Mouse (Mus musculus) liver, embryonic 12.5 days (tissue): ENCODE data around the gene Il24. TPM values are rescaled to one million over a fixed set of nuclear protein-coding genes. Genes with fewer than 3 reads are reported as not detected.

Source experiments
- ATAC-seq: fragments of 200-750 bp; cut with Nextera tagmentation; 2 replicates; pipeline ENCODE4 v1.8.0; 2017; ENCODE audit warnings: moderate number of reproducible peaks, mild to moderate bottlenecking, moderate library complexity
- H3K27ac ChIP-seq: fragments of 300-500 bp; sonication (generic); 2 replicates; pipeline ENCODE4 v1.5.1; 2016; ENCODE audit warnings: mild to moderate bottlenecking
- H3K27me3 ChIP-seq: fragments of 300-500 bp; sonication (generic); replicated peaks from 2 replicates; pipeline ENCODE4 v1.6.1; 2016; ENCODE audit warnings: mild to moderate bottlenecking, moderate library complexity
- H3K36me3 ChIP-seq: fragments of 300-500 bp; sonication (generic); 2 replicates; pipeline ENCODE4 v1.6.1; 2016; ENCODE audit warnings: mild to moderate bottlenecking, moderate library complexity
- H3K4me1 ChIP-seq: fragments of 300-500 bp; sonication (generic); 2 replicates; pipeline ENCODE4 v1.6.1; 2016
- H3K4me2 ChIP-seq: fragments of 300-500 bp; sonication (generic); 2 replicates; pipeline ENCODE4 v1.6.1; 2016; ENCODE audit warnings: mild to moderate bottlenecking, moderate library complexity
- H3K4me3 ChIP-seq: fragments of 300-500 bp; sonication (generic); 2 replicates; pipeline ENCODE4 v1.5.1; 2016; ENCODE audit warnings: mild to moderate bottlenecking, moderate library complexity
- H3K9ac ChIP-seq: fragments of 300-500 bp; sonication (generic); 2 replicates; pipeline ENCODE4 v1.6.1; 2016; ENCODE audit warnings: mild to moderate bottlenecking, moderate library complexity
- H3K9me3 ChIP-seq: fragments of 300-500 bp; sonication (generic); replicated peaks from 2 replicates; pipeline ENCODE4 v1.6.1; 2016; ENCODE audit warnings: mild to moderate bottlenecking, moderate library complexity
- WGBS: fragments of 180-500 bp; shearing (Covaris S2); methylation state at CpG from one replicate; pipeline ENCODE4 v1.1.7; 2016; ENCODE audit not compliant: insufficient replicate concordance; 5-methylcytosine and 5-hydroxymethylcytosine counted together
- polyA plus RNA-seq: library from polyadenylated mRNA; unstranded; fragments of >200 nt; fragmentation: Nextera tagmentation; extraction: Ambion mirVana; gene quantifications from 2 replicates; pipeline ENCODE4 v1.2.1, GENCODE M21; 2016

Il24 gene
- polyA plus RNA-seq, 1 experiment from 2014 or later = not detected

DNA sequence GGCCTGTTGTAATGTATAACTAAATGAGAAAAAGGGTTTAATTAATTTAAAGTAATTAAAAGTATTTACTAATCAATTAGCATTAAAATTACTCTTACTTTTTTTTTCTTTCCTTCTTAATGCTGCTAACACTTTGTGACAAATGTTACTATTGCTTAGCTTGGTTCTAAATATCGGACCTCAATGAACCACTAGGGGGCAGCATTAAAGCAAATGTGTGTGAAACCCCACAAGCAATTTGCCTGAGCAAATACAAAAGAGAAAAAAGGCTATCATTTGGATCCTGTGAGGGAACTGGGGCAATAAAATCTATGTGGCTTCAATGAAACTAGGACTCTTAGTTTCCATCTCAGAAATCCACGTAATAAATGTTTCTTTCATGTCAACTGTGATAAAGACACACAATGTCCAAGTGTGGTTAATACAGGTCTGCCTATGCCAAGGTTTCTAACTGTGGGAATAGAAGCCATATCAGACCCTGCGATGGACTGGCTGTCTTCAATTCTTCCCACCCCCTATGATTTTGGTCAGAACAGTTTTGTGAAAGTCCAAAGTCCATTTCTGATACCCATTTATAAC lies 10.2 kb downstream of the Il24 start:
- H3K36me3 ChIP-seq = no peaks in the 10 kb centered on the region
- 14% methylated on average over 3 of the region's 3 CpGs for WGBS
- no peak for ATAC-seq
- H3K27me3 ChIP-seq = peaks cover 49% of the 10 kb centered on the region
- no peak overlapping the region for H3K4me2 ChIP-seq
- no peak overlapping the region for H3K4me3 ChIP-seq
- H3K9ac ChIP-seq = no peak overlapping the region
- no peak overlapping the region for H3K27ac ChIP-seq
- H3K9me3 ChIP-seq = no peaks in the 10 kb centered on the region
- H3K4me1 ChIP-seq = no peaks in the 10 kb centered on the region

DNA sequence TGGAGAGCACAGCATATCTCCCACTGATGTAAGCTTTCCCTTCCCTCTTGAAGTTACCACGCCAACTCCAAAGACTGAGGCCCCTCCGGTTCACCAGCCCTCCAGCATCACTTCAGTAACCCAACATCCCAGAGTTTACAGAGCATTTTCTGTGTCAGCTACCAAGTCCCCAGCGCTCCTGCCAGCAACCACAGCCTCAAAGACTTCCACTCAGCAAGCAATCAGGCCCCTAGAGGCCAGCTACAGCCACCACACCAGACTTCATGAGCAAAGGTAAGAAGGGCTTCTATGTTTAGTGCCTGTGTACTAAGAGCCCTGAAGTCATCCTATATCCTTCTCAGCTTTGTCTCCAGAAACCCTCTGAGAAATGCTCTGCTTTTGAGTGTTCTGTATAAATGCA lies 11.3 kb downstream of the Il24 start:
- no peak overlapping the region for H3K4me3 ChIP-seq
- ATAC-seq = no peak
- WGBS = 59% methylated on average over 3 of the region's 3 CpGs
- H3K4me2 ChIP-seq = no peak overlapping the region
- H3K9ac ChIP-seq = no peak overlapping the region
- peaks cover 49% of the 10 kb centered on the region for H3K27me3 ChIP-seq
- H3K4me1 ChIP-seq = no peaks in the 10 kb centered on the region
- H3K27ac ChIP-seq = no peak overlapping the region
- H3K36me3 ChIP-seq = no peaks in the 10 kb centered on the region
- H3K9me3 ChIP-seq = no peaks in the 10 kb centered on the region

DNA sequence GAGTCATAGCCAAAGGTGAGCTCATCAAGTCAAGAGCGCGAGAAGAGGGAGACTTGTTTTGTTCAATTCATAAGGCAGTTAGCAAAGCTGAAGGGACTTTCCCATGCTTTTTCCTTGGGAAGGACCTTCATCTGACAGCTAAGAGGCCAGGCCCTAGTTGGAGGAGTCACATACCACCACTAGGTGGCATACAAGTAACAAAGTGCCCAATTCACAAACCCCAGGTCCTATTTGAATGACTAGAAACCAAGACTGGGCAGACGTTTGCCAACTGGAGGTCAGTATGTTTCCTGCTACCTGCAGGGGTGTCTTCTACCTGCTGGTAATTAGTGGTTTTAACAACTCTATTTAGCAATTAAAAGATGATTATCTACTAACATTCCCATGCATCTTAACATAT lies 12.1 kb downstream of the Il24 start:
- Histone ChIP-seq H3K36me3 (no peaks in the 10 kb centered on the region), H3K27me3 (peaks cover 42% of the 10 kb centered on the region), H3K4me2 (no peak overlapping the region), H3K4me3 (no peak overlapping the region), H3K9me3 (no peaks in the 10 kb centered on the region), H3K27ac (no peak overlapping the region), H3K9ac (no peak overlapping the region), H3K4me1 (no peaks in the 10 kb centered on the region)
- 41% methylated on average over 3 of the region's 3 CpGs for WGBS
- no peak for ATAC-seq

DNA sequence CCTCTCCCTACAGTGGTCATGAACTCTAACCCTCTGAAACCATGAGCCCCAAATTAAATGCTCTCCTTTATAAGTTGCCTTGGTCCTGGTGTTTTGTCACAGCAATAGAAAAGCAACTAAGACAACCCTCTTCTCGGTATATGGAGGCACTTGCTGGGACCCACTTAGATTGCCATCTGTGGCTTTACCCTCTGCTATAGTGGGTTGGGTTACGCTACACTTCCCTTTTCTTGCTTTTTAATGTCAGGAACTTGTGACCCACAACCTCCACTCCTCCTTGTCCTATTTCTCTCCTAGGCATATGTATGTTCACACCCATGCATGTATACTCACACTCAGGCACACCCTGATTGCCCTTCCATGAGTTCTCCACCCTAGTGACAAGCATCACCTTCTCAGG lies 14.3 kb downstream of the Il24 start:
- no peak overlapping the region for H3K27ac ChIP-seq
- no peak for ATAC-seq
- WGBS = 23% methylated on average over 2 of the region's 2 CpGs

DNA sequence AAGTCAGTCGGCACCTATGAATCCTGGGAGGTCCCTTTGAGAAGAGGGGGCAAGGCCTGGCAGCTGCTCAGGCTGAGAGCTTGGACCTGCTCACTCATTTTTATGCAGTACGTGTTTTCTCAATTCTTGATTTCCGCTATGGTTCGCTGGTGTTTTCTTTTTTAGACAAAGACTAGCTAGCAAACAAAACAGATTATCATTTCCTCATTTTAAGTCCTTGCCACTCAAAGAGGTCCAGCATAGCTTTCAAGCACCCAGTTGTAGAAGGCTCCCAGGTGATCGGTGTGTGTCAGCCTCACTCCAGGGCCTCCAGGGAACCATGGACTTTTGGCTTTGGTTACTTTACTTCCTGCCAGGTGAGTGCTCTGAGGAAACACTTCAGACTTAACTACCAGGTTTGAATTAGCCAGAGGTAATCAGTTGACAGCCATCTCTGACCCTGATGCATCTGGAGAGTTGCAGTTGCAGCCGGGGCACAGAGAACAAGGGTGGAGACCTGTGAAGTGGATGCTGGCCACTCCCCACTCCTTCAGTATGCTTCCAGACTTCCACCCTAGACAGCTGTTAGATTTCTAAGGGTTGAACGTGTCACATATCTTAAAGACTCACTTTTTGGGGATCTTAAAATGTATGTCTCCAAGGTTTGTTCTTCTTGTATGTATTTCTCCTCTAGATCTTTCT lies 21.6 kb downstream of the Il24 start, which contains the start of gene Fcmr:
Fcmr (plus strand) TSS at position 129 of the 681 bp plus-strand sequence.
- H3K4me1 ChIP-seq = no peaks in the 10 kb centered on the region
- no peak within 1 kb of the TSS for H3K4me3 ChIP-seq
- ATAC-seq = no peak
- H3K27me3 ChIP-seq = no peaks in the 10 kb centered on the region
- H3K9ac ChIP-seq = no peak within 1 kb of the TSS
- WGBS = 62% methylated on average over 7 of the region's 7 CpGs
- H3K9me3 ChIP-seq = no peaks in the 10 kb centered on the region
- no peak within 1 kb of the TSS for H3K27ac ChIP-seq
- no peak within 1 kb of the TSS for H3K4me2 ChIP-seq
- no peaks in the 10 kb centered on the region for H3K36me3 ChIP-seq

More for the DNA sequence above, 14.3 kb downstream of the Il24 start:
- no peak overlapping the region for H3K4me2 ChIP-seq
- no peak overlapping the region for H3K9ac ChIP-seq
- peaks cover 19% of the 10 kb centered on the region for H3K27me3 ChIP-seq
- H3K4me3 ChIP-seq = no peak overlapping the region
- no peaks in the 10 kb centered on the region for H3K36me3 ChIP-seq
- H3K4me1 ChIP-seq = no peaks in the 10 kb centered on the region
- H3K9me3 ChIP-seq = no peaks in the 10 kb centered on the region

DNA sequence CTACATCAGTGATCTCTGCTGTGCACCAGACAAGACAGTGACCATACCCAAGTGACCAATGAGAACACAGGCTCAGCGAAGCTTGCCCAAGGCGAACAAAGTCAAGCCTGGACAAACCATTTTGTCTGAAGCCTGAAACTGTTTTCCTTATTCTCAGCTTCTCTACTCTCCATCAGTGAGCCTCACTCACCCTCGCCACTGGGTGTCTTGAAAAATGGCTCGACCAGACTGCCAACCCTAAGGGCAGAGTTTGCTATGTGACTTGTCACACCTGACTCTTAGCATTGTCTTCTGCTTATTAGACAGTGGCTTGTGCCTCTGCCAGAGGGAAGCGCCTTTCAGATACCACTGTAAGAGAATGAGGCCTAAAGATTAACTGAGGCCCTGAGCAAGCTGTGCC lies 22.5 kb downstream of the Il24 start:
- Histone ChIP-seq H3K4me1 (no peaks in the 10 kb centered on the region), H3K27me3 (no peaks in the 10 kb centered on the region), H3K9me3 (no peaks in the 10 kb centered on the region), H3K27ac (no peak overlapping the region), H3K9ac (no peak overlapping the region), H3K36me3 (no peaks in the 10 kb centered on the region), H3K4me2 (no peak overlapping the region), H3K4me3 (no peak overlapping the region)
- WGBS = 62% methylated on average over 5 of the region's 5 CpGs
- no peak for ATAC-seq

DNA sequence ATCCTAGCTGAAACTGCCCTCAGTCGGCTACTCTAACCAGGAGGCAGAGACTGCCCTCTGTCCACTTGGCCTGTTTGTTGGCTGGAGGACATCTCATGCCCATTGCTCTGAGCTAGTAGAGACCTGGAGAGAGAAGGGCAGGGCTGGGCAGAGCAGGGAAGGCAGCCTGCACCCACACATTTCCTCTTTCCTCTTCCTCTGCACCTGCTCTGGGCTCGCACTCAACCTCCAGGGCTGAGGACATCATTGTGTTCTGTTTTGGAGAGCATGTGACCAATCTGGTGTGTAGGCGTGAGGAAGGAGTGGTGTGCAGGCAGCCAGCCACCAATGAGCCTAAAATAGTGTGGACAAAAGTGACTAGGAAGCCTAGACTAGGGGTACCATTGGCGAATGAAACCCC lies 23.0 kb downstream of the Il24 start:
- Histone ChIP-seq H3K9me3 (no peaks in the 10 kb centered on the region), H3K27ac (no peak overlapping the region), H3K27me3 (no peaks in the 10 kb centered on the region), H3K4me2 (no peak overlapping the region), H3K36me3 (no peaks in the 10 kb centered on the region), H3K4me3 (no peak overlapping the region), H3K9ac (no peak overlapping the region), H3K4me1 (no peaks in the 10 kb centered on the region)
- 44% methylated on average over 4 of the region's 4 CpGs for WGBS
- ATAC-seq = no peak

DNA sequence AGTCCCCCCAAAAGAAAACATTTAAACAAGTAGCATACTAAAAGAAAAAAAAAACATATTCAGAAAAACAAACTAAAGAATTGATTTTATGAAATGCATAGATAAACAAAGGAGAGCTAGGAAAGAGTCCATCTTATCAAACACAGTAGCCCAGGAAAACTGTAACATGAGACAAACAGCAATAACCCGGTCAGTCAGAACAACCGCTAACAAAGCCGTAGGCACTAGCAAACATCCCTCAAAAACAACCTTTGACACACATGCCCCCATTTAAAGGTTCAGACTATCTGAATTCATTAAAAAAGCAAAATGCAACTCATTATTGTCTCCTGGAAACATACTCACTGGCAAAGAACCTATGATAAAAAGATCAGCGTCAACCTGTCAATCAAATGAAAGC lies 29.8 kb downstream of the Il24 start:
- Histone ChIP-seq H3K36me3 (no peaks in the 10 kb centered on the region), H3K27ac (no peak overlapping the region), H3K9me3 (no peaks in the 10 kb centered on the region), H3K4me3 (no peak overlapping the region), H3K4me2 (no peak overlapping the region), H3K9ac (no peak overlapping the region), H3K27me3 (no peaks in the 10 kb centered on the region), H3K4me1 (no peaks in the 10 kb centered on the region)
- 82% methylated on average over 4 of the region's 4 CpGs for WGBS
- ATAC-seq = no peak

DNA sequence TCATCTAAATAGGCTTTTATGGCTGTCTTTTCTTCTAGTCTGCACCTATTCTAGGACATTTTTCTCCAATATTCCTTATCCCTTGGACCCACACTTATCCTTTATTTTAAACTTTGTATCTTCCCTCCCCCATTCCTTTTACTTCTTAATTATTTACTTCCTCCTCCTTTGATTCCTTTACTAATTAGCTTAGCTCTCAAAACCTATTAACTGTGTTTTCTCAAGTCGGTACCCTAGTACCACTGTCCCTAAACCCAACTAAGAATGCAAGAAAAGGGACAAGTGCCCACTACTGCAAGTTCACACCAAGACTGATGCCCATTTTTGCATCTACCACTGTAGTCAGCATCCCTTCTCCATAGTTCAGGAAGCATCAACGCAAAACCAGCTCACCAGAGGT lies 31.5 kb downstream of the Il24 start:
- WGBS = 62% methylated on average over 2 of the region's 2 CpGs
- no peak overlapping the region for H3K9ac ChIP-seq
- H3K9me3 ChIP-seq = no peaks in the 10 kb centered on the region
- no peak for ATAC-seq
- H3K36me3 ChIP-seq = no peaks in the 10 kb centered on the region
- no peaks in the 10 kb centered on the region for H3K27me3 ChIP-seq
- H3K4me1 ChIP-seq = no peaks in the 10 kb centered on the region
- no peak overlapping the region for H3K27ac ChIP-seq
- H3K4me3 ChIP-seq = no peak overlapping the region
- H3K4me2 ChIP-seq = no peak overlapping the region

DNA sequence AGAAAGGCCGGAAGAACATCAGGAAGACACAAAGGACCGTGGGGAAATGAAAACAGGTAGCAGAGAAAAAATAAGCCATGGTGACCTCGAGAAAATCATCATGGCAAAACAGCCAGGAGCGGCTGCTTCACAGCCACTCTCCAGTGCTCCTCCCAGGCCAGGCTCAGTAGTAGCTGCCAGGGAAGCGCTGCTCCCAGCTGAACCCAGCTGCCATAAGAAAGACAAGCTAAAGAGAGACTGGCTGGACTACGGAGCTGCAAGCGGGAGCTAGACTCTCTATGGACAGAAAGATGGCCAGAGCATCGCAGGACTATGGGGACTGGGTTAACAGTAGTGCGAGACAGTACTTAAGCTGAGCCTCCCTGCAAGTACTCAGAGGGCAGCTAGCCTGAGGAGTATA lies 32.4 kb downstream of the Il24 start:
- ATAC-seq = no peak
- H3K9me3 ChIP-seq = no peaks in the 10 kb centered on the region
- H3K27ac ChIP-seq = no peak overlapping the region
- no peak overlapping the region for H3K4me3 ChIP-seq
- no peak overlapping the region for H3K4me2 ChIP-seq
- H3K36me3 ChIP-seq = no peaks in the 10 kb centered on the region
- no peaks in the 10 kb centered on the region for H3K4me1 ChIP-seq
- no peak overlapping the region for H3K9ac ChIP-seq
- no peaks in the 10 kb centered on the region for H3K27me3 ChIP-seq
- WGBS = 77% methylated on average over 9 of the region's 9 CpGs

DNA sequence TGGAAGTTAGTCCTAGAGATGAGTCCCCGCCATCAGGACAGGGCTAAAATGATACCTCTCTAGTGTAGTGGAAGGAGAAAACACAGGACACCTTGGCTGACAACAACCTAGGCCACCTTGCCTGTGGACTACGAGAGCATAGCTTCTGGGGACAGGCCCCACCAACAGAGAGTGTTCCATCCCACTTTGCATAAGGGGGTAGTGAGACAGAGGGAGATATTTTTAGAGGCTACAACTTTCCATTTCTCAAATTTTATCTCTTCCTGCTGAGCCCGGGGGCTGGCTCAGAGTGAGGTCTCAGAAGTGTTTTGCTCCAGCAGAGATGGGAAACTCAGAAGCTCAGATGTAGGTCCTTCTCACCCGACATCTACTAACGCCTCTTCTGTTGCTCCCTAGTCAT lies 36.8 kb downstream of the Il24 start:
- H3K27me3 ChIP-seq = peaks cover 4% of the 10 kb centered on the region; the same call in 1 of the 2 replicates
- WGBS = 45% methylated on average over 5 of the region's 5 CpGs
- no peaks in the 10 kb centered on the region for H3K36me3 ChIP-seq
- no peak overlapping the region for H3K4me3 ChIP-seq
- no peaks in the 10 kb centered on the region for H3K9me3 ChIP-seq
- H3K9ac ChIP-seq = no peak overlapping the region
- ATAC-seq = no peak
- H3K4me1 ChIP-seq = no peaks in the 10 kb centered on the region
- no peak overlapping the region for H3K4me2 ChIP-seq
- no peak overlapping the region for H3K27ac ChIP-seq

DNA sequence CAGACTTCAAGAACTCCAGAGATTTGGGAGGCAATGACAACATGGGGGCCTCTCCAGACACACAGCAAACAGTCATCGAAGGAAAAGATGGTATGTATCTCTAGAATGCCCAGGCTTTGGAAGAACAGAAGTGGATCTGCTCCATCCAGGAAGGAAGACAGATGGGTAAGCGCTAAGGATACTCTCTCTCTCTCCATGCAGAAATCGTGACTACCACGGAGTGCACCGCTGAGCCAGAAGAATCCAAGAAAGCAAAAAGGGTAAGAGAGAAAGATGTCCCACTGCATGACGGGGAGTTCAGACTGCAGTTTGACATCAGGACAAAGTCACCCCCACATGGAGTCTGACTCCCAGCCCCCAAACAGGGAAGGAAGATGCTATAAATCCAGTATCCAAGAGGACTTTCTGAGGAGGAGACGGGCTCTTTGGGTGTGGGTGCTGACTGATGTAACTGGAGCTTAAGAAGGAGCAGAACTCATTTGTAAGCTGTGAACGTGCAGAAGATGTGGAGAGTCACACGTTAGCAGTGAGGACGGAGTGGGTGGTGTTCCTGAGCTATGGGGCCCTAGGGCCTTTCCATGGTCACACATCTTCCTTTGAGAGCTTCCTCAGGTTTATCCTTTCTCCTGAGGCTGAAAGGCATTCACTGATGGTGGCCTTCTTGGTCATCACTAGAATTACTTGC lies 37.6 kb downstream of the Il24 start:
- Histone ChIP-seq H3K9me3 (no peaks in the 10 kb centered on the region), H3K27me3 (peaks cover 4% of the 10 kb centered on the region; the same call in 1 of the 2 replicates), H3K4me1 (no peaks in the 10 kb centered on the region), H3K36me3 (no peaks in the 10 kb centered on the region), H3K27ac (no peak overlapping the region), H3K4me3 (no peak overlapping the region), H3K9ac (no peak overlapping the region), H3K4me2 (no peak overlapping the region)
- WGBS = 75% methylated on average over 10 of the region's 10 CpGs
- no peak for ATAC-seq
